ENCODE assay signal across 7 mouse cellular contexts in genomic region chr5:33657251-33657786, GRCm38 (mm10). TPM values are rescaled to one million over a fixed set of nuclear protein-coding genes. Genes with fewer than 3 reads are reported as not detected.
DNase-seq lines count a peak whose midpoint lies in the region; ATAC-seq and TF ChIP-seq lines count a peak whose summit lies in the region.

No protein-coding gene starts in this region.

- no peaks in the 10 kb centered on the region for H3K9me3 ChIP-seq in hindbrain, postnatal 0 days (ENCODE audit: low read length)
- no peaks in the 10 kb centered on the region for H3K9me3 ChIP-seq in midbrain, embryonic 11.5 days (ENCODE audit: control insufficient read depth, low read length)

- H3K9ac ChIP-seq in hindbrain, postnatal 0 days (replicated peaks; ENCODE audit: low read length), result peak overlapping the region; percentile 69
- H3K9ac ChIP-seq in midbrain, embryonic 11.5 days (ENCODE audit: low read length), result peak overlapping the region; percentile 69

- DNase-seq in right cerebral cortex, postnatal 14 days, result peak; percentile 54
- no peak for DNase-seq in right cerebral cortex, adult 2 months (ENCODE audit: low spot score in 2 of 2)
- DNase-seq in hindbrain, postnatal 0 days (ENCODE audit: low spot score), result no peak
- no peak for DNase-seq in midbrain, embryonic 11.5 days (ENCODE audit: low spot score, missing footprints)
- DNase-seq in retina, postnatal 1 day, result no peak
- no peak for DNase-seq in right cerebral cortex, postnatal 25 days

- H3K27me3 ChIP-seq in hindbrain, postnatal 0 days (ENCODE audit: insufficient read depth, low read length), result no peaks in the 10 kb centered on the region
- H3K27me3 ChIP-seq in midbrain, embryonic 11.5 days (ENCODE audit: control insufficient read depth, insufficient read depth, low read length), result no peaks in the 10 kb centered on the region

- H3K4me1 ChIP-seq in cortical plate, adult 2 months (ENCODE audit: control insufficient read depth, insufficient read depth, low read length), result peaks cover 5% of the 10 kb centered on the region; the same call in 1 of the 2 replicates
- peaks cover 15% of the 10 kb centered on the region for H3K4me1 ChIP-seq in hindbrain, postnatal 0 days (ENCODE audit: insufficient read depth, low read length)
- H3K4me1 ChIP-seq in midbrain, embryonic 11.5 days (ENCODE audit: control insufficient read depth, insufficient read depth, low read length), result peaks cover 28% of the 10 kb centered on the region

- ATAC-seq in hindbrain, postnatal 0 days, result peak; percentile 24
- peak; percentile 40; the same call in 1 of the 2 replicates for ATAC-seq in midbrain, embryonic 11.5 days (ENCODE audit: low FRiP score)

- peak overlapping the region; percentile 91 for H3K4me2 ChIP-seq in hindbrain, postnatal 0 days (ENCODE audit: low read depth, low read length)
- peak overlapping the region; percentile 83 for H3K4me2 ChIP-seq in midbrain, embryonic 11.5 days

- TF ChIP-seq POLR2A in cortical plate, adult 2 months (IDR thresholded peaks at IDR 0.05; ENCODE audit: extremely low read depth, insufficient read depth, low read length), result no peak

- H3K36me3 ChIP-seq in hindbrain, postnatal 0 days (ENCODE audit: insufficient read depth, low read length), result peaks cover 7% of the 10 kb centered on the region; the same call in 1 of the 2 replicates
- no peaks in the 10 kb centered on the region; the same call in 1 of the 2 replicates for H3K36me3 ChIP-seq in midbrain, embryonic 11.5 days (ENCODE audit: control insufficient read depth, insufficient read depth, low read length)

- WGBS in hindbrain, postnatal 0 days, result 0% methylated on average over 32 of the region's 32 CpGs
- WGBS in midbrain, embryonic 11.5 days, result under 1% methylated on average over 32 of the region's 32 CpGs

- H3K4me3 ChIP-seq in cortical plate, adult 2 months (ENCODE audit: insufficient read depth, low read length), result peak overlapping the region; percentile 64
- H3K4me3 ChIP-seq in hindbrain, postnatal 0 days (ENCODE audit: low read length), result peak overlapping the region; percentile 60
- peak overlapping the region; percentile 79 for H3K4me3 ChIP-seq in midbrain, embryonic 11.5 days (ENCODE audit: low read depth, low read length)

- peak overlapping the region; percentile 44 for H3K27ac ChIP-seq in cortical plate, adult 2 months (ENCODE audit: insufficient read depth, low read length)
- peak overlapping the region; percentile 95 for H3K27ac ChIP-seq in hindbrain, postnatal 0 days
- H3K27ac ChIP-seq in midbrain, embryonic 11.5 days (ENCODE audit: low read depth, low read length), result peak overlapping the region; percentile 5; the same call in 1 of the 2 replicates

- TF ChIP-seq CTCF in cortical plate, adult 2 months (IDR thresholded peaks at IDR 0.05; ENCODE audit: extremely low read depth, insufficient read depth, low read length), result no peak
- no peak for TF ChIP-seq CTCF in hindbrain, postnatal 0 days (IDR thresholded peaks at IDR 0.05; ENCODE audit: low read depth)

RNA-seq across cellular contexts. Expression of gene Tacc3, which starts 0.6 kb away (rescaled TPM):
- 9.3 and 11.4 TPM in 2 replicates for polyA plus RNA-seq in cortical plate, adult 2 months (2012; rRNA removed)
- total RNA-seq in hindbrain, postnatal 0 days (2014; rRNA removed), result 19.2 and 30.0 TPM in 2 replicates
- 39.0 and 49.1 TPM in 2 replicates for polyA plus RNA-seq in hindbrain, postnatal 0 days (2015; fragmentation: Nextera tagmentation; extraction: Ambion mirVana)
- 277 and 307 TPM in 2 replicates for polyA plus RNA-seq in midbrain, embryonic 11.5 days (2014; fragmentation: Nextera tagmentation; extraction: Ambion mirVana)

RNA-seq across cellular contexts. Expression of gene Tmem129, which starts 0.9 kb away (rescaled TPM):
- 37.1 and 37.7 TPM in 2 replicates for polyA plus RNA-seq in cortical plate, adult 2 months (2012; rRNA removed)
- total RNA-seq in hindbrain, postnatal 0 days (2014; rRNA removed), result 36.9 and 39.3 TPM in 2 replicates
- 22.0 and 23.6 TPM in 2 replicates for polyA plus RNA-seq in hindbrain, postnatal 0 days (2015; fragmentation: Nextera tagmentation; extraction: Ambion mirVana)
- polyA plus RNA-seq in midbrain, embryonic 11.5 days (2014; fragmentation: Nextera tagmentation; extraction: Ambion mirVana), result 36.0 and 37.4 TPM in 2 replicates

RNA-seq across cellular contexts. Expression of gene Slbp, which starts 4.9 kb away (rescaled TPM):
- polyA plus RNA-seq in cortical plate, adult 2 months (2012; rRNA removed), result 27.6 and 28.4 TPM in 2 replicates
- total RNA-seq in hindbrain, postnatal 0 days (2014; rRNA removed), result 66.0 and 67.4 TPM in 2 replicates
- 128 and 132 TPM in 2 replicates for polyA plus RNA-seq in hindbrain, postnatal 0 days (2015; fragmentation: Nextera tagmentation; extraction: Ambion mirVana)
- polyA plus RNA-seq in midbrain, embryonic 11.5 days (2014; fragmentation: Nextera tagmentation; extraction: Ambion mirVana), result 304 and 334 TPM in 2 replicates

RNA-seq across cellular contexts. Expression of gene Gm9903, which starts 27.6 kb away (rescaled TPM):
- 0.73 and 1.0 TPM in 2 replicates for polyA plus RNA-seq in cortical plate, adult 2 months (2012; rRNA removed)
- 0.89 and 2.1 TPM in 2 replicates for total RNA-seq in hindbrain, postnatal 0 days (2014; rRNA removed)
- 0.21 and 0.66 TPM in 2 replicates for polyA plus RNA-seq in hindbrain, postnatal 0 days (2015; fragmentation: Nextera tagmentation; extraction: Ambion mirVana)
- 0.44 and 0.62 TPM in 2 replicates for polyA plus RNA-seq in midbrain, embryonic 11.5 days (2014; fragmentation: Nextera tagmentation; extraction: Ambion mirVana)

RNA-seq across cellular contexts. Expression of gene Fam53a, which starts 27.9 kb away (rescaled TPM):
- 17.2 and 19.1 TPM in 2 replicates for polyA plus RNA-seq in cortical plate, adult 2 months (2012; rRNA removed)
- 22.9 and 48.1 TPM in 2 replicates for total RNA-seq in hindbrain, postnatal 0 days (2014; rRNA removed)
- polyA plus RNA-seq in hindbrain, postnatal 0 days (2015; fragmentation: Nextera tagmentation; extraction: Ambion mirVana), result 26.4 and 27.6 TPM in 2 replicates
- 57.5 and 64.4 TPM in 2 replicates for polyA plus RNA-seq in midbrain, embryonic 11.5 days (2014; fragmentation: Nextera tagmentation; extraction: Ambion mirVana)

Comparison
In these comparisons a context has a peak if more than half of its experiments do, and no peak if none do; other contexts are left out.
1. H3K27ac ChIP-seq: peak in every context shown above with its lines; median percentile 95 in hindbrain, postnatal 0 days; 44 in cortical plate, adult 2 months; 5 in midbrain, embryonic 11.5 days.